Mouse (Mus musculus) spleen, postnatal 0 days (tissue): ENCODE results near the gene Zscan12. TPM values are rescaled to one million over a fixed set of nuclear protein-coding genes. Genes with fewer than 3 reads are reported as not detected.

Experiments
- polyA plus RNA-seq: library from polyadenylated mRNA; unstranded; fragments of >200 nt; fragmentation: Nextera tagmentation; extraction: Ambion mirVana; gene quantifications from 2 replicates; pipeline ENCODE4 v1.2.1, GENCODE M21; 2015

Gene Zscan12
- 4.2 and 5.2 TPM in 2 replicates for polyA plus RNA-seq

GRCm38 (mm10) chr13:21362621-21363248, at the start of gene Zscan12:
Zscan12 (plus strand) TSS chr13:21362820.

GRCm38 (mm10) chr13:21346610-21347009, 16.0 kb upstream of the Zscan12 start, which contains the start of gene Olfr1367:
Olfr1367 (plus strand) TSS chr13:21346910.

DNA sequence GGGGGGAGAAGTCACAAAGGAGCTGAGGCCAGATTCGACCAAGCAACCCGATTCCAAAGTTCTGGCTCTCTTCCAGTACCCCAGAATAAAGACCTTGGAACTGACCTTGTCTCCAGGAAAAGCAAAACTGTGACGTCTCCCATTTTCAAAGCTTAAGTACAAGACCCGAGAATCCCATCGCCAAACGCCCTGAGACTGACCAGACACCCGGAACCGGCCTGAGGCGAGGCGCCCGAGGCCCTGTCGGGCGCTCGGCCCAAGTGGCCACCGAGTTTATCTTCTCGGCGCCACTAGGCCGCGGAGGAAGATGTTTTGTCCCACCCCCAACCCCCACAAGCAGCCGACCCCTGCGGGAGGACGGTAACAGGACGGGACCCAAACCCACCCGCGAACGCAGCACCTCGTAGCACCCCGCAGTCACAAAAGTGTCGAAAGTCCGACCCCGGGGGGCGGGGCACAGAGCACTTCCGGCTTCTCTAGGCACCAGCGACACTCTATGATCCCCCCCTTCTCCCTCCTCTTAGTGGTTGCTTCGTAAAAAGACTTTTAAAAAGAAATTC, 39.7 kb downstream of the Zscan12 start, which contains the start of gene Zkscan3:
TSS of gene Zkscan3 (minus strand) at position 469 of the 560 bp plus-strand sequence.

Other genes with a start within 250 kb of the Zscan12 start
- gene Olfr263, start 233.2 kb upstream of the Zscan12 start, polyA plus RNA-seq, result not detected in 2 replicates
- gene Olfr1368, start 217.0 kb upstream of the Zscan12 start, polyA plus RNA-seq, result not detected in 2 replicates
- gene Trim27, start 183.4 kb upstream of the Zscan12 start, polyA plus RNA-seq, result 80.9 and 86.3 TPM in 2 replicates
- not detected in 2 replicates for gene Gpx5, start 70.1 kb upstream of the Zscan12 start, polyA plus RNA-seq
- not detected in 2 replicates for gene Gpx6, start 50.7 kb upstream of the Zscan12 start, polyA plus RNA-seq
- gene Olfr1367, start 15.9 kb upstream of the Zscan12 start, polyA plus RNA-seq, result not detected in 2 replicates
- 38.2 TPM in 2 replicates for gene Zkscan3, start 39.9 kb downstream of the Zscan12 start, polyA plus RNA-seq
- 0.99 and 1.4 TPM in 2 replicates for gene Pgbd1, start 78.2 kb downstream of the Zscan12 start, polyA plus RNA-seq
- 10.8 and 14.9 TPM in 2 replicates for gene Zscan26, start 90.9 kb downstream of the Zscan12 start, polyA plus RNA-seq
- gene Nkapl, start 105.7 kb downstream of the Zscan12 start, polyA plus RNA-seq, result 1.5 and 2.1 TPM in 2 replicates
- gene Zkscan4, start 116.1 kb downstream of the Zscan12 start, polyA plus RNA-seq, result 0.96 and 1.4 TPM in 2 replicates
- gene Gm10065, start 116.6 kb downstream of the Zscan12 start, polyA plus RNA-seq, result not detected in 2 replicates
- 1.0 and 1.2 TPM in 2 replicates for gene AK157302, start 132.4 kb downstream of the Zscan12 start, polyA plus RNA-seq
- 6.8 and 8.6 TPM in 2 replicates for gene Gm11273, start 138.6 kb downstream of the Zscan12 start, polyA plus RNA-seq
- gene Zkscan8, start 168.3 kb downstream of the Zscan12 start, polyA plus RNA-seq, result 1.9 and 2.4 TPM in 2 replicates
- 0.06 TPM in 1 of 2 replicates, not detected in the other for gene Olfr1366, start 180.0 kb downstream of the Zscan12 start, polyA plus RNA-seq
- 0.07 TPM in 1 of 2 replicates, not detected in the other for gene Olfr1535, start 197.1 kb downstream of the Zscan12 start, polyA plus RNA-seq
- not detected in 2 replicates for gene Olfr1364, start 218.9 kb downstream of the Zscan12 start, polyA plus RNA-seq